12 mouse cellular contexts compared by ENCODE assay signal in genomic region chr8:61361476-61361875, GRCm38 (mm10).
"Had no signal": no experiment of that assay in that cellular context is flagged by ENCODE, and none has a peak within 500 bp of the region (broad histone marks: within the 10 kb centered on the region; RNA-seq: fewer than 3 reads in every experiment).

No protein-coding gene starts in this region.

- H3K9me3 ChIP-seq: hindbrain, embryonic 15.5 days; limb, embryonic 13.5 days had no signal

- H3K9ac ChIP-seq: hindbrain, embryonic 15.5 days; limb, embryonic 13.5 days; liver, embryonic 14.5 days had no signal

- H3K4me2 ChIP-seq: hindbrain, embryonic 15.5 days; limb, embryonic 13.5 days had no signal

- H3K27me3 ChIP-seq: hindbrain, embryonic 15.5 days; limb, embryonic 13.5 days had no signal

- H3K4me3 ChIP-seq: hindbrain, embryonic 15.5 days; limb, embryonic 13.5 days had no signal

- ATAC-seq: intestine, embryonic 16.5 days had no signal

- DNase-seq: kidney, adult 8-10 months; kidney, postnatal 36 days; left cerebral cortex, postnatal 4 days; lung, adult 18-20 months; midbrain, embryonic 14.5 days; retina, postnatal 1 day; right cerebral cortex, postnatal 4 days; spleen, adult 18-20 months had no signal

- H3K27ac ChIP-seq: hindbrain, embryonic 15.5 days; limb, embryonic 13.5 days; liver, embryonic 14.5 days had no signal
